Mouse (Mus musculus): ENCODE data around the gene Ccnl1.

Ccnl1 gene
- long read RNA-seq, experiment 1, partial matches to known transcripts, result 12 of 25 reads
- long read RNA-seq, experiment 1, other reads (novel, unspliced or antisense), result 7 of 25 reads
- long read RNA-seq, experiment 2, transcript Ccnl1-201 (11 exons, 2,169 nt), result major isoform, 14 of 52 reads
- long read RNA-seq, experiment 2, partial matches to known transcripts, result 23 of 52 reads
- long read RNA-seq, experiment 2, other reads (novel, unspliced or antisense), result 10 of 52 reads

GRCm38 (mm10) chr3:65958102-65958839 lies at the start of gene Ccnl1:
TSS of gene Ccnl1 (minus strand) at chr3:65958249.
- intact Hi-C loops (cut with DNase I), result loop anchor here (1.0 to 5.0 kb wide), 2 partner anchors 16 to 34 kb away; no protein-coding TSS in a partner anchor

GRCm38 (mm10) chr3:66004989-66005388 lies 46.9 kb upstream of the Ccnl1 start:
- intact Hi-C loops (cut with DNase I), result loop anchor here (5.0 kb wide), 2 partner anchors 232 to 257 kb away; no protein-coding TSS in a partner anchor

- intact Hi-C loops (cut with DNase I), result loop anchor here (5.0 kb wide), 1 partner anchor 258 kb away; no protein-coding TSS in a partner anchor
Observed at GRCm38 (mm10) chr3:66004220-66004951, 46.3 kb upstream of the Ccnl1 start.

GRCm38 (mm10) chr3:66000400-66000799 lies 42.4 kb upstream of the Ccnl1 start:
- intact Hi-C loops (cut with DNase I), result loop anchor here (5.0 kb wide), 1 partner anchor 262 kb away; no protein-coding TSS in a partner anchor

- intact Hi-C loops (cut with DNase I), result no loop called here
Observed at GRCm38 (mm10) chr3:65997360-65998008, 39.4 kb upstream of the Ccnl1 start.

- intact Hi-C loops (cut with DNase I), result loop anchor here (5.0 kb wide), 2 partner anchors 35 to 60 kb away; partner anchors contain the start of gene Ccnl1
Observed at GRCm38 (mm10) chr3:65992395-65993340, 34.6 kb upstream of the Ccnl1 start.

GRCm38 (mm10) chr3:65990957-65991646 lies 33.1 kb upstream of the Ccnl1 start:
- intact Hi-C loops (cut with DNase I), result loop anchor here (5.0 kb wide), 2 partner anchors 34 to 59 kb away; partner anchors contain the start of gene Ccnl1

GRCm38 (mm10) chr3:65990524-65990923 lies 32.5 kb upstream of the Ccnl1 start:
- intact Hi-C loops (cut with DNase I), result loop anchor here (5.0 kb wide), 2 partner anchors 33 to 58 kb away; partner anchors contain the start of gene Ccnl1

- intact Hi-C loops (cut with DNase I), result no loop called here
Observed at GRCm38 (mm10) chr3:65988711-65989495, 30.9 kb upstream of the Ccnl1 start.

- intact Hi-C loops (cut with DNase I), result no loop called here
Observed at GRCm38 (mm10) chr3:65976296-65976695, 18.2 kb upstream of the Ccnl1 start.

GRCm38 (mm10) chr3:65975317-65975716 lies 17.3 kb upstream of the Ccnl1 start:
- intact Hi-C loops (cut with DNase I), result no loop called here

- intact Hi-C loops (cut with DNase I), result loop anchor here (1.0 kb wide), 1 partner anchor 16 kb away; the partner anchor contains the start of gene Ccnl1
Observed at GRCm38 (mm10) chr3:65974232-65975058, 16.4 kb upstream of the Ccnl1 start.

- intact Hi-C loops (cut with DNase I), result loop anchor here (1.0 kb wide), 1 partner anchor 15 kb away; the partner anchor contains the start of gene Ccnl1
Observed at GRCm38 (mm10) chr3:65973501-65974231, 15.6 kb upstream of the Ccnl1 start.

- intact Hi-C loops (cut with DNase I), result no loop called here
Observed at GRCm38 (mm10) chr3:65969196-65969595, 11.1 kb upstream of the Ccnl1 start.

GRCm38 (mm10) chr3:65966360-65966759 lies 8.3 kb upstream of the Ccnl1 start:
- intact Hi-C loops (cut with DNase I), result no loop called here

GRCm38 (mm10) chr3:65962270-65962930 lies 4.4 kb upstream of the Ccnl1 start:
- intact Hi-C loops (cut with DNase I), result no loop called here

All from adrenal gland (tissue).